Mouse (Mus musculus) left cerebral cortex, postnatal 36 days (tissue): ENCODE measurements around the gene Smpd4. TPM values are rescaled to one million over a fixed set of nuclear protein-coding genes. Genes with fewer than 3 reads are reported as not detected.
"Not testable (repeated sequence)": the region's sequence is repeated elsewhere in the genome, so short reads cannot be mapped to it uniquely, and the experiment has no call there.

Source experiments
- DNase-seq, 2 experiments: peaks; one replicate each; pipeline ENCODE4 v3.0.0; 2021 to 2022; ENCODE audit warnings: low spot score in 2 of 2, mixed read lengths in 1 of 2
- intact Hi-C: fragments of 180-260 bp; cut with DNase I; formaldehyde crosslinking; loops from one replicate; pipeline ENCODE4 v1.15.1; 2025
- total RNA-seq, 2 experiments: library from RNA; stranded (reverse); gene quantifications; 2 replicates each; pipeline ENCODE4 v1.2.3; 2021

Gene Smpd4
- 10 to 100 TPM; 43.6 to 80.2 TPM for total RNA-seq

- peak; percentile 88 to 90 for DNase-seq
- intact Hi-C loops: loop anchor here (2.0 kb wide), 1 partner anchor 61 kb away; no protein-coding TSS in a partner anchor
Measured at GRCm38 (mm10) chr16:17619198-17620105, at the start of gene Smpd4. TSS of gene Smpd4 (plus strand) at chr16:17619354.

- DNase-seq: peak; percentile 78 to 84
- intact Hi-C loops: no loop called here
Measured at GRCm38 (mm10) chr16:17575870-17576824, 43.0 kb upstream of the Smpd4 start.

GRCm38 (mm10) chr16:17576825-17577215 is 42.3 kb upstream of the Smpd4 start:
- intact Hi-C loops: no loop called here
- DNase-seq: no peak

- no peak for DNase-seq
- intact Hi-C loops: no loop called here
Measured at GRCm38 (mm10) chr16:17583064-17583463, 36.1 kb upstream of the Smpd4 start, which contains the start of gene Slc7a4. TSS of gene Slc7a4 (minus strand) at chr16:17583214.

GRCm38 (mm10) chr16:17584555-17584954 is 34.6 kb upstream of the Smpd4 start:
- DNase-seq: no peak
- intact Hi-C loops: no loop called here

GRCm38 (mm10) chr16:17590731-17591130 is 28.4 kb upstream of the Smpd4 start:
- intact Hi-C loops: no loop called here
- DNase-seq: no peak

GRCm38 (mm10) chr16:17600944-17601562 is 18.1 kb upstream of the Smpd4 start:
- no peak for DNase-seq
- intact Hi-C loops: no loop called here

- DNase-seq: no peak
- intact Hi-C loops: no loop called here
Measured at GRCm38 (mm10) chr16:17604941-17605340, 14.2 kb upstream of the Smpd4 start.

GRCm38 (mm10) chr16:17605684-17606083 is 13.5 kb upstream of the Smpd4 start:
- intact Hi-C loops: no loop called here
- DNase-seq: peak in 1 of 2 experiments; percentile 43

GRCm38 (mm10) chr16:17611383-17611782 is 7.8 kb upstream of the Smpd4 start:
- peak in 1 of 2 experiments; percentile 46 for DNase-seq

GRCm38 (mm10) chr16:17614740-17615139 is 4.4 kb upstream of the Smpd4 start:
- intact Hi-C loops, DNase-seq: not testable (repeated sequence)

More at GRCm38 (mm10) chr16:17611383-17611782, 7.8 kb upstream of the Smpd4 start:
- intact Hi-C loops: no loop called here

GRCm38 (mm10) chr16:17616212-17616611 is 2.9 kb upstream of the Smpd4 start:
- intact Hi-C loops: no loop called here
- DNase-seq: no peak

- intact Hi-C loops: loop anchor here (2.0 kb wide), 1 partner anchor 59 kb away; no protein-coding TSS in a partner anchor
Measured at GRCm38 (mm10) chr16:17617922-17618565, 1.1 kb upstream of the Smpd4 start.

GRCm38 (mm10) chr16:17621936-17622335 is 2.8 kb downstream of the Smpd4 start:
- DNase-seq: no peak
- intact Hi-C loops: no loop called here

More at GRCm38 (mm10) chr16:17617922-17618565, 1.1 kb upstream of the Smpd4 start:
- peak; percentile 35 to 53 for DNase-seq

- DNase-seq: no peak
- intact Hi-C loops: no loop called here
Measured at GRCm38 (mm10) chr16:17625488-17626268, 6.5 kb downstream of the Smpd4 start.

- DNase-seq: no peak
- intact Hi-C loops: no loop called here
Measured at GRCm38 (mm10) chr16:17626269-17626555, 7.1 kb downstream of the Smpd4 start.

GRCm38 (mm10) chr16:17632580-17632979 is 13.4 kb downstream of the Smpd4 start:
- no peak for DNase-seq
- intact Hi-C loops: no loop called here

- intact Hi-C loops: no loop called here
- DNase-seq: no peak
Measured at GRCm38 (mm10) chr16:17633481-17634181, 14.5 kb downstream of the Smpd4 start.
